Mouse (Mus musculus) gastrocnemius, adult 2 months (tissue): ENCODE data around the gene Ccnt1. TPM values are rescaled to one million over a fixed set of nuclear protein-coding genes. Genes with fewer than 3 reads are reported as not detected.
"Not testable (repeated sequence)": the region's sequence is repeated elsewhere in the genome, so short reads cannot be mapped to it uniquely, and the experiment has no call there.

ENCODE experiments used
- DNase-seq: peaks from one replicate; pipeline ENCODE4 v3.0.0; 2022
- H3K27ac ChIP-seq: fragments of 200-600 bp; 2 replicates; pipeline ENCODE4 v1.8.1; 2022; ENCODE audit warnings: mild to moderate bottlenecking
- H3K4me3 ChIP-seq: fragments of 200-600 bp; 2 replicates; pipeline ENCODE4 v1.8.1; 2022; ENCODE audit warnings: mild to moderate bottlenecking, moderate library complexity
- CTCF ChIP-seq: fragments of 200-600 bp; IDR thresholded peaks from 2 replicates; pipeline ENCODE4 v1.8.1; 2022; ENCODE audit warnings: antibody characterized with exemption, mild to moderate bottlenecking, moderate library complexity
- intact Hi-C: fragments of 180-260 bp; cut with DNase I; formaldehyde crosslinking; loops from one replicate; pipeline ENCODE4 v1.15.1; 2025
- total RNA-seq, 2 experiments: library from RNA; stranded (reverse); gene quantifications; 2 replicates each; pipeline ENCODE4 v1.2.3; 2021

Gene Ccnt1
- total RNA-seq, 2 experiments from 2014 or later: 20.4 to 20.5 TPM

- intact Hi-C loops: no loop called here
- Histone ChIP-seq H3K4me3 (no peak overlapping the region), H3K27ac (no peak overlapping the region)
- no peak for DNase-seq
- no peak for TF ChIP-seq CTCF
Observed at GRCm38 (mm10) chr15:98589640-98590336, 19.1 kb upstream of the Ccnt1 start.

GRCm38 (mm10) chr15:98587751-98588150 lies 17.0 kb upstream of the Ccnt1 start:
- no peak for TF ChIP-seq CTCF
- intact Hi-C loops: no loop called here
- H3K27ac ChIP-seq: no peak overlapping the region
- no peak for DNase-seq
- H3K4me3 ChIP-seq: no peak overlapping the region

GRCm38 (mm10) chr15:98586141-98586540 lies 15.4 kb upstream of the Ccnt1 start:
- DNase-seq, H3K27ac ChIP-seq, H3K4me3 ChIP-seq, intact Hi-C loops: not testable (repeated sequence)

GRCm38 (mm10) chr15:98585421-98585820 lies 14.7 kb upstream of the Ccnt1 start:
- TF ChIP-seq CTCF: no peak
- DNase-seq: no peak
- peak overlapping the region; percentile 1; the same call in 1 of the 2 replicates for H3K27ac ChIP-seq
- no peak overlapping the region for H3K4me3 ChIP-seq
- intact Hi-C loops: no loop called here

GRCm38 (mm10) chr15:98582996-98583395 lies 12.3 kb upstream of the Ccnt1 start:
- no peak overlapping the region for H3K27ac ChIP-seq
- no peak for DNase-seq
- no peak overlapping the region for H3K4me3 ChIP-seq
- intact Hi-C loops: loop anchor here (5.0 kb wide), 1 partner anchor 114 kb away; no protein-coding TSS in a partner anchor
- no peak for TF ChIP-seq CTCF

GRCm38 (mm10) chr15:98582410-98582809 lies 11.7 kb upstream of the Ccnt1 start:
- intact Hi-C loops: loop anchor here (5.0 kb wide), 1 partner anchor 115 kb away; no protein-coding TSS in a partner anchor
- no peak for DNase-seq
- no peak for TF ChIP-seq CTCF
- no peak overlapping the region for H3K27ac ChIP-seq
- no peak overlapping the region for H3K4me3 ChIP-seq

- Histone ChIP-seq H3K27ac (no peak overlapping the region), H3K4me3 (no peak overlapping the region)
- intact Hi-C loops: loop anchor here (1.0 to 5.0 kb wide), 2 partner anchors 37 to 117 kb away; no protein-coding TSS in a partner anchor
- peak; percentile 89 for TF ChIP-seq CTCF
- peak; percentile 82 for DNase-seq
Observed at GRCm38 (mm10) chr15:98579795-98580464, 9.2 kb upstream of the Ccnt1 start.

- TF ChIP-seq CTCF: no peak
- Histone ChIP-seq H3K4me3 (no peak overlapping the region), H3K27ac (no peak overlapping the region)
- DNase-seq: no peak
- intact Hi-C loops: no loop called here
Observed at GRCm38 (mm10) chr15:98579310-98579709, 8.6 kb upstream of the Ccnt1 start.

- Histone ChIP-seq H3K27ac (no peak overlapping the region), H3K4me3 (no peak overlapping the region)
- intact Hi-C loops: no loop called here
- no peak for DNase-seq
- no peak for TF ChIP-seq CTCF
Observed at GRCm38 (mm10) chr15:98573293-98573692, 2.6 kb upstream of the Ccnt1 start.

- no peak for TF ChIP-seq CTCF
- Histone ChIP-seq H3K4me3 (no peak overlapping the region), H3K27ac (no peak overlapping the region)
- DNase-seq: peak; percentile 17
- intact Hi-C loops: loop anchor here (5.0 kb wide), 2 partner anchors 38 to 58 kb away; partner anchors contain the start of gene Kansl2
Observed at GRCm38 (mm10) chr15:98569795-98570365, 843 bp downstream of the Ccnt1 start.

GRCm38 (mm10) chr15:98569216-98569615 lies 1.5 kb downstream of the Ccnt1 start:
- no peak overlapping the region for H3K27ac ChIP-seq
- intact Hi-C loops: loop anchor here (5.0 kb wide), 2 partner anchors 37 to 57 kb away; partner anchors contain the start of gene Kansl2
- no peak for TF ChIP-seq CTCF
- H3K4me3 ChIP-seq: peak overlapping the region; percentile 84
- no peak for DNase-seq

- no peak for TF ChIP-seq CTCF
- intact Hi-C loops: loop anchor here (5.0 kb wide), 2 partner anchors 36 to 56 kb away; partner anchors contain the start of gene Kansl2
- Histone ChIP-seq H3K27ac (peak overlapping the region; percentile 98), H3K4me3 (peak overlapping the region; percentile 84)
- peak; percentile 17 for DNase-seq
Observed at GRCm38 (mm10) chr15:98568256-98569033, 2.3 kb downstream of the Ccnt1 start.
